Mouse (Mus musculus): ENCODE measurements at regions not wholly inside any gene's neighbourhood (a gene's known extent, or its start where the extent isn't known, plus 50 kb on each side); places are given as distances from the start of the nearest gene placed in this dataset.

GRCm38 (mm10) chr13:99824625-99825024 is 76.3 kb downstream of the Cartpt start:
- no peaks in the 10 kb centered on the region for H3K9me3 ChIP-seq (ENCODE audit: control insufficient read depth, low read length)
- H3K4me1 ChIP-seq (ENCODE audit: control insufficient read depth), result no peaks in the 10 kb centered on the region
- H3K36me3 ChIP-seq (ENCODE audit: control insufficient read depth), result no peaks in the 10 kb centered on the region
- no peak overlapping the region for H3K4me3 ChIP-seq (replicated peaks)
- no peaks in the 10 kb centered on the region for H3K27me3 ChIP-seq (ENCODE audit: control insufficient read depth)
- no peak for TF ChIP-seq GATA1 (IDR thresholded peaks at IDR 0.05; ENCODE audit: low read length)
- TF ChIP-seq TAL1 (IDR thresholded peaks at IDR 0.05; ENCODE audit: low read length), result no peak

- no peak for TF ChIP-seq TAL1 (IDR thresholded peaks at IDR 0.05; ENCODE audit: low read length)
- TF ChIP-seq GATA1 (IDR thresholded peaks at IDR 0.05; ENCODE audit: low read length), result no peak
- Histone ChIP-seq H3K4me3 (replicated peaks) (no peak overlapping the region), H3K36me3 (ENCODE audit: control insufficient read depth) (no peaks in the 10 kb centered on the region), H3K27me3 (ENCODE audit: control insufficient read depth) (no peaks in the 10 kb centered on the region), H3K9me3 (ENCODE audit: control insufficient read depth, low read length) (no peaks in the 10 kb centered on the region), H3K4me1 (ENCODE audit: control insufficient read depth) (no peaks in the 10 kb centered on the region)
Measured at GRCm38 (mm10) chr13:99816666-99817065, 84.2 kb downstream of the Cartpt start.

- H3K4me1 ChIP-seq (ENCODE audit: control insufficient read depth), result no peaks in the 10 kb centered on the region
- no peak for TF ChIP-seq TAL1 (IDR thresholded peaks at IDR 0.05; ENCODE audit: low read length)
- TF ChIP-seq GATA1 (IDR thresholded peaks at IDR 0.05; ENCODE audit: low read length), result no peak
- no peaks in the 10 kb centered on the region for H3K27me3 ChIP-seq (ENCODE audit: control insufficient read depth)
- no peak overlapping the region for H3K4me3 ChIP-seq (replicated peaks)
- H3K36me3 ChIP-seq (ENCODE audit: control insufficient read depth), result no peaks in the 10 kb centered on the region
- no peaks in the 10 kb centered on the region for H3K9me3 ChIP-seq (ENCODE audit: control insufficient read depth, low read length)
Measured at GRCm38 (mm10) chr13:99815786-99816185, 85.1 kb downstream of the Cartpt start.

GRCm38 (mm10) chr13:99814801-99815200 is 86.1 kb downstream of the Cartpt start:
- TF ChIP-seq TAL1 (IDR thresholded peaks at IDR 0.05; ENCODE audit: low read length), result no peak
- TF ChIP-seq GATA1 (IDR thresholded peaks at IDR 0.05; ENCODE audit: low read length), result no peak
- H3K4me1 ChIP-seq (ENCODE audit: control insufficient read depth), result no peaks in the 10 kb centered on the region
- H3K9me3 ChIP-seq (ENCODE audit: control insufficient read depth, low read length), result no peaks in the 10 kb centered on the region
- no peak overlapping the region for H3K4me3 ChIP-seq (replicated peaks)
- H3K27me3 ChIP-seq (ENCODE audit: control insufficient read depth), result no peaks in the 10 kb centered on the region
- H3K36me3 ChIP-seq (ENCODE audit: control insufficient read depth), result no peaks in the 10 kb centered on the region

GRCm38 (mm10) chr13:99814033-99814556 is 86.8 kb downstream of the Cartpt start:
- Histone ChIP-seq H3K4me3 (replicated peaks) (no peak overlapping the region), H3K9me3 (ENCODE audit: control insufficient read depth, low read length) (no peaks in the 10 kb centered on the region), H3K4me1 (ENCODE audit: control insufficient read depth) (no peaks in the 10 kb centered on the region), H3K36me3 (ENCODE audit: control insufficient read depth) (no peaks in the 10 kb centered on the region), H3K27me3 (ENCODE audit: control insufficient read depth) (no peaks in the 10 kb centered on the region)
- TF ChIP-seq TAL1 (IDR thresholded peaks at IDR 0.05; ENCODE audit: low read length) (no peak), GATA1 (IDR thresholded peaks at IDR 0.05; ENCODE audit: low read length) (no peak)

- no peaks in the 10 kb centered on the region for H3K27me3 ChIP-seq (ENCODE audit: control insufficient read depth)
- no peaks in the 10 kb centered on the region for H3K36me3 ChIP-seq (ENCODE audit: control insufficient read depth)
- H3K9me3 ChIP-seq (ENCODE audit: control insufficient read depth, low read length), result no peaks in the 10 kb centered on the region
- no peaks in the 10 kb centered on the region for H3K4me1 ChIP-seq (ENCODE audit: control insufficient read depth)
- TF ChIP-seq GATA1 (IDR thresholded peaks at IDR 0.05; ENCODE audit: low read length) (no peak), TAL1 (IDR thresholded peaks at IDR 0.05; ENCODE audit: low read length) (no peak)
- no peak overlapping the region for H3K4me3 ChIP-seq (replicated peaks)
Measured at GRCm38 (mm10) chr13:99794448-99794847, 106.4 kb downstream of the Cartpt start.

GRCm38 (mm10) chr13:99793786-99794435 is 107.0 kb downstream of the Cartpt start:
- no peaks in the 10 kb centered on the region for H3K4me1 ChIP-seq (ENCODE audit: control insufficient read depth)
- H3K36me3 ChIP-seq (ENCODE audit: control insufficient read depth), result no peaks in the 10 kb centered on the region
- no peak overlapping the region for H3K4me3 ChIP-seq (replicated peaks)
- TF ChIP-seq TAL1 (IDR thresholded peaks at IDR 0.05; ENCODE audit: low read length) (no peak), GATA1 (IDR thresholded peaks at IDR 0.05; ENCODE audit: low read length) (no peak)
- H3K9me3 ChIP-seq (ENCODE audit: control insufficient read depth, low read length), result no peaks in the 10 kb centered on the region
- H3K27me3 ChIP-seq (ENCODE audit: control insufficient read depth), result no peaks in the 10 kb centered on the region

- no peak for TF ChIP-seq GATA1 (IDR thresholded peaks at IDR 0.05; ENCODE audit: low read length)
- no peak for TF ChIP-seq TAL1 (IDR thresholded peaks at IDR 0.05; ENCODE audit: low read length)
- Histone ChIP-seq H3K4me3 (replicated peaks) (no peak overlapping the region), H3K27me3 (ENCODE audit: control insufficient read depth) (no peaks in the 10 kb centered on the region), H3K36me3 (ENCODE audit: control insufficient read depth) (no peaks in the 10 kb centered on the region), H3K4me1 (ENCODE audit: control insufficient read depth) (no peaks in the 10 kb centered on the region), H3K9me3 (ENCODE audit: control insufficient read depth, low read length) (no peaks in the 10 kb centered on the region)
Measured at GRCm38 (mm10) chr13:99793001-99793400, 107.9 kb downstream of the Cartpt start.

GRCm38 (mm10) chr13:99790951-99791350 is 109.9 kb downstream of the Cartpt start:
- Histone ChIP-seq H3K36me3 (ENCODE audit: control insufficient read depth) (no peaks in the 10 kb centered on the region), H3K4me1 (ENCODE audit: control insufficient read depth) (no peaks in the 10 kb centered on the region), H3K27me3 (ENCODE audit: control insufficient read depth) (no peaks in the 10 kb centered on the region), H3K4me3 (replicated peaks) (no peak overlapping the region), H3K9me3 (ENCODE audit: control insufficient read depth, low read length) (no peaks in the 10 kb centered on the region)
- no peak for TF ChIP-seq TAL1 (IDR thresholded peaks at IDR 0.05; ENCODE audit: low read length)
- no peak for TF ChIP-seq GATA1 (IDR thresholded peaks at IDR 0.05; ENCODE audit: low read length)

- Histone ChIP-seq H3K4me1 (ENCODE audit: control insufficient read depth) (no peaks in the 10 kb centered on the region), H3K27me3 (ENCODE audit: control insufficient read depth) (no peaks in the 10 kb centered on the region), H3K4me3 (replicated peaks) (no peak overlapping the region), H3K36me3 (ENCODE audit: control insufficient read depth) (no peaks in the 10 kb centered on the region), H3K9me3 (ENCODE audit: control insufficient read depth, low read length) (no peaks in the 10 kb centered on the region)
- no peak for TF ChIP-seq GATA1 (IDR thresholded peaks at IDR 0.05; ENCODE audit: low read length)
- no peak for TF ChIP-seq TAL1 (IDR thresholded peaks at IDR 0.05; ENCODE audit: low read length)
Measured at GRCm38 (mm10) chr13:99787760-99788159, 113.1 kb downstream of the Cartpt start.
